Mouse (Mus musculus): ENCODE data around the gene Tenm2. TPM values are rescaled to one million over a fixed set of nuclear protein-coding genes. Genes with fewer than 3 reads are reported as not detected.

The Tenm2 gene
- polyA plus RNA-seq, 1 experiment from 2014 or later = 39.5 TPM

DNA sequence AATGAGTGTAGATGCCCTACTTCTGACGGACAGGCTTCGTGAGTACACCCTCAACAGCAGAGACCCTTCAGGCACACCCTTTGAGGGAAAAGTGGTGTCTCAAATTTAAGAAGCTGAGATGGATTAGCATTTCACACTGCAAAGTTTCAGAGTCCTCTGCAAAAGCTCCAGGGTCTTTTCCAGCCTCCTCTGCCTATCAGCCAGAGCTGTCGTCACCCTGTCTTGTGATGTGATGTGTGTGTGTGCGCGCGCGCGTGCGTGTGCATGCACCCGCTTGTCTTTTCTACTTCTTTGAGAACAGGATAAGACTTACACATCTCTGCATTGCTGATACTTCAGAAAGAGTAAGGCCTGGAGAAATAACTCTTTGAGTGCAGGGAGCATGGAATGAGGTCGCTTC lies 1179.2 kb downstream of the Tenm2 start:
- Histone ChIP-seq H3K9me3 (no peaks in the 10 kb centered on the region), H3K36me3 (no peaks in the 10 kb centered on the region), H3K9ac (replicated peaks) (no peak overlapping the region), H3K27ac (replicated peaks) (no peak overlapping the region), H3K4me3 (no peak overlapping the region), H3K4me2 (replicated peaks) (no peak overlapping the region), H3K4me1 (peaks cover 25% of the 10 kb centered on the region), H3K27me3 (no peaks in the 10 kb centered on the region; the same call in 1 of the 2 replicates)
- WGBS = 81% methylated on average over 11 of the region's 11 CpGs
- no peak for ATAC-seq (replicated peaks)

DNA sequence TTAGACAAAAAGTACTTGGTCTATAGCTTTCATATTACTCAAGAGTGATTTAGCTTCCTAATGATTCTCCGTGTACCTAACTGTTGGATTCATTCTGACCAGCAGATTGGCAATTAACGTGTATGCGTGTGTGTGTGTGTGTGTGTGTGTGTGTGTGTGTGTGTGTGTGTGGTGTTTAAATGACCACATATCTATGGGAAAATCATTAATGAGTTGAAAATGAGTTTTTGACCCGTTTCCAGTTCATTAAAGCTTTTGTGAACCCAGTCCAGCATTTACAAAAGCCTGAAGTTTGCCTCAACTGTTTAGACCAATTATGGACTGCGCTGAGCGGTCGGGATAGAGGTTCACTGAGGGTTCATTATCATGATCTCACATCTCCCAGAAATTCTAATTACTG lies 1181.4 kb downstream of the Tenm2 start:
- Histone ChIP-seq H3K4me3 (no peak overlapping the region), H3K9ac (replicated peaks) (no peak overlapping the region), H3K4me1 (peaks cover 29% of the 10 kb centered on the region), H3K36me3 (no peaks in the 10 kb centered on the region), H3K27me3 (no peaks in the 10 kb centered on the region; the same call in 1 of the 2 replicates), H3K27ac (replicated peaks) (peak overlapping the region; percentile 68), H3K4me2 (replicated peaks) (no peak overlapping the region), H3K9me3 (no peaks in the 10 kb centered on the region)
- ATAC-seq (replicated peaks) = peak; percentile 67
- 11% methylated on average over 7 of the region's 7 CpGs for WGBS

- Histone ChIP-seq H3K9ac (replicated peaks) (no peak overlapping the region), H3K4me2 (replicated peaks) (no peak overlapping the region), H3K4me3 (no peak overlapping the region), H3K36me3 (no peaks in the 10 kb centered on the region), H3K9me3 (no peaks in the 10 kb centered on the region), H3K27me3 (no peaks in the 10 kb centered on the region; the same call in 1 of the 2 replicates), H3K27ac (replicated peaks) (peak overlapping the region; percentile 68), H3K4me1 (peaks cover 29% of the 10 kb centered on the region)
- WGBS = 12% methylated on average over 4 of the region's 4 CpGs
- ATAC-seq (replicated peaks) = peak; percentile 41; the same call in 1 of the 2 replicates
Measured at GRCm38 (mm10) chr11:36053457-36053856, 1182.3 kb downstream of the Tenm2 start.

GRCm38 (mm10) chr11:36052598-36052997 lies 1183.2 kb downstream of the Tenm2 start:
- Histone ChIP-seq H3K9ac (replicated peaks) (no peak overlapping the region), H3K4me2 (replicated peaks) (no peak overlapping the region), H3K4me3 (no peak overlapping the region), H3K27me3 (no peaks in the 10 kb centered on the region; the same call in 1 of the 2 replicates), H3K36me3 (no peaks in the 10 kb centered on the region), H3K9me3 (no peaks in the 10 kb centered on the region), H3K4me1 (peaks cover 29% of the 10 kb centered on the region), H3K27ac (replicated peaks) (no peak overlapping the region)
- WGBS = 44% methylated on average over 2 of the region's 2 CpGs
- ATAC-seq (replicated peaks) = no peak

GRCm38 (mm10) chr11:36052091-36052490 lies 1183.7 kb downstream of the Tenm2 start:
- Histone ChIP-seq H3K9me3 (no peaks in the 10 kb centered on the region), H3K4me3 (no peak overlapping the region), H3K4me2 (replicated peaks) (no peak overlapping the region), H3K27me3 (no peaks in the 10 kb centered on the region; the same call in 1 of the 2 replicates), H3K36me3 (peaks cover 4% of the 10 kb centered on the region; the same call in 1 of the 2 replicates), H3K27ac (replicated peaks) (no peak overlapping the region), H3K9ac (replicated peaks) (no peak overlapping the region), H3K4me1 (peaks cover 29% of the 10 kb centered on the region)
- 56% methylated on average over 1 of the region's 1 CpGs for WGBS
- ATAC-seq (replicated peaks) = no peak

GRCm38 (mm10) chr11:36049547-36049946 lies 1186.2 kb downstream of the Tenm2 start:
- H3K4me1 ChIP-seq = peaks cover 26% of the 10 kb centered on the region
- no peak overlapping the region for H3K4me3 ChIP-seq
- no peak overlapping the region for H3K27ac ChIP-seq (replicated peaks)
- peaks cover 6% of the 10 kb centered on the region; the same call in 1 of the 2 replicates for H3K36me3 ChIP-seq
- no peaks in the 10 kb centered on the region for H3K9me3 ChIP-seq
- H3K27me3 ChIP-seq = no peaks in the 10 kb centered on the region; the same call in 1 of the 2 replicates
- no peak overlapping the region for H3K4me2 ChIP-seq (replicated peaks)
- H3K9ac ChIP-seq (replicated peaks) = no peak overlapping the region
- no peak for ATAC-seq (replicated peaks)
- 5% methylated on average over 5 of the region's 5 CpGs for WGBS

GRCm38 (mm10) chr11:36045681-36046276 lies 1190.0 kb downstream of the Tenm2 start:
- 1% methylated on average over 13 of the region's 13 CpGs for WGBS
- peak; percentile 44 for ATAC-seq (replicated peaks)
- Histone ChIP-seq H3K4me3 (peak overlapping the region; percentile 35), H3K27me3 (no peaks in the 10 kb centered on the region), H3K4me2 (replicated peaks) (peak overlapping the region; percentile 40), H3K4me1 (peaks cover 12% of the 10 kb centered on the region), H3K9ac (replicated peaks) (peak overlapping the region; percentile 17; the same call in 1 of the 2 replicates), H3K27ac (replicated peaks) (no peak overlapping the region), H3K9me3 (no peaks in the 10 kb centered on the region), H3K36me3 (peaks cover 6% of the 10 kb centered on the region; the same call in 1 of the 2 replicates)

DNA sequence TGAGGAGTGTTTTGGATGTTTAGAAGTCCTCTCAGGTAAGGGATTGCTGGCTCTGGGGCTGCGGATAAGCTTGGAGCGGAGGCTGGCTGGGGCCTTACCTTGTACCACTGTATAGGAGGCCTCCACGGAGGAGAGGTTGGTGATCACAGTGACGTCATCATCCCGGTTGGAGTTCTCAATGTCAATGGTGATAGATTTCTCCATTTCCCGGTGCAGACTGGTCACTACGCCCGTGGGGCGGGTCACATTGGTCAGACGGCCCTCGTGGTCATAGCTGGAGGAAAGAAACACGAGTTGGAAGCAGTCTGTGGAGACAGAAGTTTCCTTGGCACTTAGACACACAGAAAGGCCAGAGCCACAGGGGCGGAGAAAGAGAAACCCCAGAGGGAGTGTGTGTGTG lies 1194.4 kb downstream of the Tenm2 start:
- H3K4me3 ChIP-seq = no peak overlapping the region
- no peak overlapping the region for H3K9ac ChIP-seq (replicated peaks)
- peaks cover 32% of the 10 kb centered on the region for H3K4me1 ChIP-seq
- H3K27me3 ChIP-seq = no peaks in the 10 kb centered on the region
- ATAC-seq (replicated peaks) = no peak
- H3K27ac ChIP-seq (replicated peaks) = no peak overlapping the region
- WGBS = 90% methylated on average over 13 of the region's 13 CpGs
- no peak overlapping the region for H3K4me2 ChIP-seq (replicated peaks)
- H3K9me3 ChIP-seq = no peaks in the 10 kb centered on the region
- no peaks in the 10 kb centered on the region for H3K36me3 ChIP-seq

GRCm38 (mm10) chr11:36040508-36041233 lies 1195.1 kb downstream of the Tenm2 start:
- 48% methylated on average over 10 of the region's 10 CpGs for WGBS
- Histone ChIP-seq H3K36me3 (0 out of 2 replicates have a peak, but pooled peaks cover 3% of the 10 kb centered on the region), H3K9ac (replicated peaks) (no peak overlapping the region), H3K4me3 (no peak overlapping the region), H3K4me1 (peaks cover 31% of the 10 kb centered on the region), H3K9me3 (no peaks in the 10 kb centered on the region), H3K27me3 (no peaks in the 10 kb centered on the region), H3K4me2 (replicated peaks) (no peak overlapping the region), H3K27ac (replicated peaks) (peak overlapping the region; percentile 19; the same call in 1 of the 2 replicates)
- no peak for ATAC-seq (replicated peaks)

GRCm38 (mm10) chr11:36039825-36040224 lies 1195.9 kb downstream of the Tenm2 start:
- WGBS = 60% methylated on average over 10 of the region's 10 CpGs
- H3K27ac ChIP-seq (replicated peaks) = no peak overlapping the region; the same call in 1 of the 2 replicates
- H3K4me3 ChIP-seq = no peak overlapping the region
- H3K4me2 ChIP-seq (replicated peaks) = no peak overlapping the region
- H3K4me1 ChIP-seq = peaks cover 31% of the 10 kb centered on the region
- H3K36me3 ChIP-seq = 0 out of 2 replicates have a peak, but pooled peaks cover 3% of the 10 kb centered on the region
- no peak overlapping the region for H3K9ac ChIP-seq (replicated peaks)
- ATAC-seq (replicated peaks) = 0 out of 2 replicates have a peak, but pooled peaks have one; percentile 20
- no peaks in the 10 kb centered on the region for H3K27me3 ChIP-seq
- H3K9me3 ChIP-seq = no peaks in the 10 kb centered on the region

DNA sequence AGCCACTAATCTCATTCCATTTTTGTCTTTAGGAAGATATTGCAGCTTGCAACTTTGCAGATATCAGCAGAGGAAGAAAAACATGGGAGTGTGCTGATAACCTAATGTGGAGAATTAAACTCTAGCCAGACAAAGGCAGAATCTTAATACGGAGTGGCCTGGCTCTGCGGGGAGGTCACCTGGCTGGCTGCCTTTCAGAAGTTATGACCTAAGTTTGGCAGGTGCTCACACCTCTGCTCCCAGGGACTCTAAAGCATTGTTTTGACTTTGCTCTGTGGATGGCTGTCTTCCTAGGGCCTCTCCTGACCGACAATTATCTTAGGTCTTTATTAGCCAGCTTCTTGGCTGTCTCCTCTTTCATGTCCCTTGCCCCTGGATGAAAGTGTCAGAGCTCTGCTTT lies 1197.4 kb downstream of the Tenm2 start:
- WGBS = 64% methylated on average over 3 of the region's 3 CpGs
- 0 out of 2 replicates have a peak, but pooled peaks cover 3% of the 10 kb centered on the region for H3K36me3 ChIP-seq
- no peak for ATAC-seq (replicated peaks)
- no peaks in the 10 kb centered on the region for H3K27me3 ChIP-seq
- no peak overlapping the region for H3K9ac ChIP-seq (replicated peaks)
- no peak overlapping the region for H3K4me2 ChIP-seq (replicated peaks)
- H3K27ac ChIP-seq (replicated peaks) = no peak overlapping the region
- H3K9me3 ChIP-seq = no peaks in the 10 kb centered on the region
- no peak overlapping the region for H3K4me3 ChIP-seq
- H3K4me1 ChIP-seq = peaks cover 31% of the 10 kb centered on the region

DNA sequence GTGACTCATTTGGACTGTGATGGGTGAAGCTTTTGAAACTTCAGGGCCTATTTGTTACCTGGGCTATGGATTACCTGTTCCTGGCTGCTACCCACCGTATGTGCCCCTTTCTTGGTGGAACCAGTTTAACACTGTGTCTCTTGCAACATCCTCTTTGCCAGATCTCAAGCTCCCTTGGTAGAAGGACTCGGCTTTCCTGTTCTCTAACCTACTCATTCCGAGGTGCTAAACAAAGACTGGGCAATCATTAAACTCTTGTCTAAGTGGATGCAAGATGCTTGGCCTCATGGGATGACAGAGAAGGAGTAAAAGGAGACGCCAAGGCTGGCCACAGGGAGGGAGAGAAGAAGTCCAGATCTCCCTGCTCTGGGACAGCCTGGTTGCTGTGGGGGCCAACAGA lies 1198.5 kb downstream of the Tenm2 start:
- H3K27me3 ChIP-seq = no peaks in the 10 kb centered on the region
- no peak overlapping the region for H3K27ac ChIP-seq (replicated peaks)
- WGBS = 68% methylated on average over 4 of the region's 4 CpGs
- 0 out of 2 replicates have a peak, but pooled peaks cover 3% of the 10 kb centered on the region for H3K36me3 ChIP-seq
- H3K4me3 ChIP-seq = no peak overlapping the region
- H3K9ac ChIP-seq (replicated peaks) = no peak overlapping the region
- H3K4me1 ChIP-seq = peaks cover 31% of the 10 kb centered on the region
- H3K9me3 ChIP-seq = no peaks in the 10 kb centered on the region
- no peak overlapping the region for H3K4me2 ChIP-seq (replicated peaks)
- ATAC-seq (replicated peaks) = no peak

All from forebrain, embryonic 15.5 days (tissue).